Mouse (Mus musculus) ES-E14 (cell line): ENCODE results near the gene Ttc17. TPM values are rescaled to one million over a fixed set of nuclear protein-coding genes. Genes with fewer than 3 reads are reported as not detected.
"Not testable (repeated sequence)": the region's sequence is repeated elsewhere in the genome, so short reads cannot be mapped to it uniquely, and the experiment has no call there.

ENCODE experiments used
- DNase-seq: peaks from one replicate; pipeline ENCODE4 v3.0.0-alpha.2; 2013; ENCODE audit warnings: low read depth, low spot score
- H3K27ac ChIP-seq: 2 replicates; pipeline ENCODE4 v1.5.1; 2012; ENCODE audit warnings: low read depth, mild to moderate bottlenecking, low read length, moderate library complexity, mixed read lengths; ENCODE audit not compliant: poor library complexity, insufficient read depth, severe bottlenecking
- H3K36me3 ChIP-seq: 2 replicates; pipeline ENCODE4 v1.6.1; 2012; ENCODE audit warnings: mild to moderate bottlenecking, low read length, moderate library complexity, mixed read lengths; ENCODE audit not compliant: control insufficient read depth, poor library complexity, insufficient read depth, severe bottlenecking
- H3K4me1 ChIP-seq, 2 experiments: fragments of 150-350 bp in 1 of 2; sonication (generic) in 1 of 2; 2 replicates each; pipeline ENCODE4 v1.6.1; 2012; ENCODE audit warnings: low read length in 2 of 2, mild to moderate bottlenecking in 1 of 2, mixed read lengths in 1 of 2; ENCODE audit not compliant: control insufficient read depth in 2 of 2, insufficient read depth in 2 of 2, poor library complexity in 1 of 2
- H3K4me3 ChIP-seq, 2 experiments: fragments of 150-350 bp in 1 of 2; sonication (generic) in 1 of 2; 2 replicates each; pipeline ENCODE4 v1.5.1; 2012; ENCODE audit warnings: low read length in 2 of 2, low read depth in 1 of 2, mild to moderate bottlenecking in 1 of 2, mixed read lengths in 1 of 2; ENCODE audit not compliant: insufficient read depth in 1 of 2, poor library complexity in 1 of 2, severe bottlenecking in 1 of 2
- H3K9ac ChIP-seq: 2 replicates; pipeline ENCODE4 v1.6.1; 2012; ENCODE audit warnings: low read depth, mild to moderate bottlenecking, low read length, mixed read lengths; ENCODE audit not compliant: poor library complexity, insufficient read depth, severe bottlenecking
- H3K9me3 ChIP-seq: fragments of 150-350 bp; sonication (generic); 2 replicates; pipeline ENCODE4 v1.6.1; 2012; ENCODE audit warnings: low read depth, mild to moderate bottlenecking, low read length; ENCODE audit not compliant: control insufficient read depth, insufficient read depth
- CHD2 ChIP-seq: IDR thresholded peaks from 2 replicates; pipeline ENCODE4 v1.6.1; 2014; ENCODE audit warnings: mild to moderate bottlenecking, low read depth, low read length, inconsistent platforms
- HCFC1 ChIP-seq: IDR thresholded peaks from 2 replicates; pipeline ENCODE4 v1.6.1; 2012; ENCODE audit warnings: low read length, inconsistent platforms, borderline replicate concordance; ENCODE audit not compliant: insufficient read depth
- MAFK ChIP-seq: IDR thresholded peaks from 2 replicates; pipeline ENCODE4 v1.6.1; 2014; ENCODE audit warnings: mild to moderate bottlenecking, low read depth, low read length, inconsistent platforms; ENCODE audit not compliant: insufficient read depth
- ZC3H11A ChIP-seq: IDR thresholded peaks from 2 replicates; pipeline ENCODE4 v1.6.1; 2012; ENCODE audit warnings: low read depth, mild to moderate bottlenecking, inconsistent platforms, low read length, borderline replicate concordance
- ZNF384 ChIP-seq: IDR thresholded peaks from 2 replicates; pipeline ENCODE4 v1.6.1; 2012; ENCODE audit warnings: low read depth, low read length, inconsistent platforms
- in situ Hi-C, 2 experiments: fragments of 600-800 bp; cut with MboI; formaldehyde crosslinking; loops; one replicate each; pipeline ENCODE4 v1.15.1; 2025; ENCODE audit warnings: low sequenced_read_pairs in 2 of 2, inconsistent platforms in 1 of 2; ENCODE audit not compliant: unreplicated experiment in 2 of 2
- total RNA-seq: library from RNA; depleted of rRNA; stranded (reverse); fragments of 300-350 nt; gene quantifications from 2 replicates; pipeline ENCODE4 v1.2.3, GENCODE M21; 2012

Ttc17 gene
- total RNA-seq, 1 experiment: 13.0 TPM

DNA sequence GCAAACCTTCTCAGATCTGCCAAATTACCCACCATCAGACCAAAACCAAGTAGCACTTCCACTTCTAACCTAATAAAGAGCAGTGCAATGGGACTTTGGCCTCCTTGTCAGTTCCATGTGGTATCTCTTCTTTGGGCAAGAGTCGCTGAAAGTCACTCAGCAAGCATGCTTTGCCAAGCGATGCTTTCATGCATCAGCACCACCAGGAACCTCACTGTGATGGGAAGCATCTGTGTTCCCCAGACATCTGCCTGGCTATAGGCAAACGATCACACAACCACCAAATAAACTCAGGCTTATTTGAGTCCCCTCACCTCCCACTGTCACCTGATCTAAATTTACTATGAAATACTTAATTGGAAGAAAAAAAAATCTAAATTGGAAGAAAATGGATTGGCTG, 5.5 kb downstream of the Ttc17 start:
- Histone ChIP-seq H3K27ac (no peak overlapping the region), H3K9me3 (no peaks in the 10 kb centered on the region), H3K4me3 (no peak overlapping the region), H3K36me3 (no peaks in the 10 kb centered on the region), H3K9ac (no peak overlapping the region), H3K4me1 (peaks cover 0 to 5% of the 10 kb centered on the region in 2 experiments; a peak in 1 of 4 replicates)
- DNase-seq: no peak
- no peak for TF ChIP-seq ZC3H11A
- TF ChIP-seq CHD2: no peak
- no peak for TF ChIP-seq ZNF384
- TF ChIP-seq HCFC1: no peak
- TF ChIP-seq MAFK: no peak
- in situ Hi-C loops: no loop called here

DNA sequence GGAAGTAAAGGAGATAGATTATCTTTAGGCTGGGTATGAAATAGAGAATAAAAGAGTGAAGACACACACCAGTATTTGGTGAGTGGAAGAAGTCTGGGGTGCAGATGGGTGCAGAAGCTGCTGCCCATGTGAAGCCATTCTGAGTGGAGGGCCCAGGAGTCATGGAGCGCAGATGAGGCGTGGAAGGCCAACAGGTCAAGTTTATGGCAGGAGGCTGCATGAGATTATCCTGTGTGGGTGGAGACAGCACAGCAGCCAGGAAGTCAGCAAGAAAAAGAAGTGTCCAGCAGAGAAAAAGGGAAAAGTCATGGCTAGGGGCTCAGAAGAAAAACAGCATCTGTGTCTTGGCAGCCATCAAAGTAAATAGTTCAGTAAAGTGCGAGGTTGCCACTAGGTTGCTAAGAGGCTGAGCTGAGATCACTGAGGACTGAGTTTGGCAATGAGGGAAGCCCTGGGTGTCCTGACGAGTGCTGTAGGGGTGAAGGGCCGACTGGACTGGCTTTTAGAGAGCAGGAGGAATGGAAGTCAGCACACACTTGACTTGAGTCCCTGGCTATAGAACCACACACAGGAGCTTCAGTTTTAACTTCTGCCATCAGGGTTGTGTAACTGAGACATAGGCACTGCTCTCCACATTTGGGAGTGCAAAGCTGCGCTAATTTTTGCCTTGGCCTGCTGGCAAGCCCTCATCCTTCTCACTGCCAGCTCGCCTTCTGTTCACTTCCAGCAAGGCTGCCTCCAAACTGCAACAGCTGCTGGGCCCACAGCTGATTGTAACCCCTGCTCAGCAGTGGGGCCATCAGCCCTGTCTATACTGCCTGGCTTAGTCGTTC, 8.1 kb downstream of the Ttc17 start:
- TF ChIP-seq ZNF384 (no peak), CHD2 (no peak), ZC3H11A (no peak), HCFC1 (no peak), MAFK (no peak)
- Histone ChIP-seq H3K9me3 (no peaks in the 10 kb centered on the region), H3K4me1 (peaks cover 0 to 5% of the 10 kb centered on the region in 2 experiments; a peak in 1 of 4 replicates), H3K9ac (no peak overlapping the region), H3K4me3 (no peak overlapping the region), H3K27ac (no peak overlapping the region), H3K36me3 (no peaks in the 10 kb centered on the region)
- no peak for DNase-seq
- in situ Hi-C loops: no loop called here

DNA sequence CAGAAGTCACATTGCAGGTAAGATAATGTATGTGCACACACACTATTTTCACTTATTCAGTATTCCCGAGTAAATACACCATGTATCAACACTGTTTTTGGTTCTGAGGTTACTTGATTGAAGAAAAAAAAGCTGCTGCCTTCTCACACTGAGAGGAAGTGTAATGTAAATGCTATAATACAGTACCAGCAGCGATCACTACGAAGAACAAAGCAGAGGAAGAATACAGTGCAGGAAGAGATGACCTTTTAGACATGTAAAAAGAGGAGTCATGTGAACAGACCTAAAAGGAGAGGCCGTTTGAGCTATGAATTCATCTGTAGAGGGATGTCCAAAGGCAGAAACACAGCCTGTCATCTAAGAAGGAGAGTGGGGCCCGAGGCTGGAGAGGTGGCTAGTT, 9.0 kb downstream of the Ttc17 start:
- Histone ChIP-seq H3K4me3 (no peak overlapping the region), H3K9me3 (no peaks in the 10 kb centered on the region), H3K36me3 (no peaks in the 10 kb centered on the region), H3K9ac (no peak overlapping the region), H3K27ac (no peak overlapping the region), H3K4me1 (peaks cover 0 to 5% of the 10 kb centered on the region in 2 experiments; a peak in 1 of 4 replicates)
- TF ChIP-seq ZC3H11A: no peak
- TF ChIP-seq CHD2: no peak
- in situ Hi-C loops: no loop called here
- DNase-seq: no peak

DNA sequence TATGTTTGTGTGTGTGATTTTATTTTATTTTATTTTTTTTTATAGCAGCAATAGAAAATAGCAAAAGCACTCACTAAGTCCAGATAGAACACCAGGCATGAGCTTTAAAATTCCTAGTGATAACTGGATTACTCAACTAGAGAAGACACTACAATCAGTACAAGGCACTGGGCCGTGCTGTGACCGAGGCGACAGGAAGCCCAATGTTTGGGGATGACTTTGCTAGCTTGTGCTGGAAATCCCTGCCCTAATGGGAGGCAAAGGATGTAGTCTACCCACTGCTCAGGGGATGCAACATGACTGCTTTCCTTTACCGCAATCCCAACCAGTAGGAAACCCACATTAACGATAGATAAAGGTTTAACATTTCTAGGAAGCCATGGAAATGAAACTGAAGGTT, 10.2 kb downstream of the Ttc17 start:
- Histone ChIP-seq H3K4me3 (no peak overlapping the region), H3K36me3 (no peaks in the 10 kb centered on the region), H3K9me3 (no peaks in the 10 kb centered on the region), H3K27ac (no peak overlapping the region), H3K4me1 (peaks cover 0 to 5% of the 10 kb centered on the region in 2 experiments; a peak in 1 of 4 replicates), H3K9ac (no peak overlapping the region)
- in situ Hi-C loops: no loop called here
- DNase-seq: no peak
- TF ChIP-seq ZC3H11A (no peak), HCFC1 (no peak)

DNA sequence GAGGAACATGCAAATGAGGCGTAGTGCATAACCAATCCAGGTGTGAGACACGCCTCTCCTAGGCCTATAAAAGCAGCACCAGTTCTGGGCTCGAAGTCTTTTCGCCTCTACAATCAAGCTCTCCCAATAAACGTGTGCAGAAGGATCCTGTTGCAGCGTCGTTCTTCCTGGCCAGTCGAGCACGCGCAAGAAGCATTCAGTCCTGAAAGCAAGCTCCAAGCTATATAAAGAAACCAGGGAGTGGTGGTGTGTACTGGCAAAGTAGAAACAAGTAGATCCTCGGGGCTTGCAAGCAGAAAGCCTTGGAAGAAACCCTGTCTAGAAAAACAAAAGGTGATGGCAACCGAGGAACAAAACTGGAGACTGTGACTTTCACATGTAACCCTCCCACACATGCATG, 15.4 kb downstream of the Ttc17 start:
- H3K4me1 ChIP-seq, DNase-seq, H3K4me3 ChIP-seq, H3K9me3 ChIP-seq, H3K36me3 ChIP-seq, H3K27ac ChIP-seq, in situ Hi-C loops, H3K9ac ChIP-seq: not testable (repeated sequence)
